Mouse (Mus musculus): ENCODE data around the gene Slc39a11.

Gene Slc39a11

GRCm38 (mm10) chr11:113649353-113650210, at the start of gene Slc39a11:
Gene Slc39a11, minus strand, starts transcription at chr11:113650079.
- peak; percentile 75 for DNase-seq

DNA sequence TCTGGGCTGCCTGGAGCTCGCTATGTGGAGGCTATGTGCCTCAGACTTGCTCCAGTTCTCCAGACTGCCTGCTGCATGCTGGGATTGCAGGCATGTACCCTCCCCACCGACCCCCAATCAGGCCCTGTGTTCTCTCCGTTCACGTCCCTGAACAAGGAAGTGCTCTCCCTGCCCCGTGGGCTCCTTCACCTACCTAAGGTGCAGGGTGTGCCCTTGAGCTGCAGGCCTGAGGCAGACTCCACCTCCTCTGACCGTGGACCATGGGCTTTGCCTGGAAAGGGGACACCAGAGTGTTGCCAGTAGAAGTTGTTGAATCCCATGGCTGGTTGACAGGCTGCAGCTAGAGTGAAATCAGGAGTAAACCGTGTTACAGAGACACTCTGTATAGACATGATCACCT, 49.8 kb upstream of the Slc39a11 start:
- DNase-seq, result no peak

DNA sequence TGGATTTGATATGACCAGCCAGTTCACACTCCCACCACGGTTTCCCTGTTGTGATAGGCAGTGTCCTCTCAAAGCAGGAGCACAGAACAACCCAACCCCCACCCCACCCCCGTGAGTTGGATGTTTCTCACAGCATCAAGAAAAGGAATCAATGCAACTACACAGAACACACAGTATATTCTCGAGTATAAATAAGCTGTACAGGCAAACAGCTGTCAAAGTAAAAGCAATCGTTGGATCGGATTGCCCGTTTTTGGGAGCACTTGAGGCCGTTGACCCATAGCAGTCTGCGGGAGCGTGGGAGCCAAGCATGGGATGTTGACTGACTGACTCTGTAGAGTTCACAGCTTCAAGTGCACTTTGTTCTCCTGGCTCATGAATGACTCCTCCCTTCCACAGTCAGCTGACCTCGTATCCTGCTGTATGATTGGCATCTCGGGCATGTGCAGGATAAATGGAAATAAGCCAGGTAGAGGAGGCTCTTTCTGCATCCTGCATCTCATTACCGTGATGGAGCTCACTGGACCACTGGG, 48.2 kb upstream of the Slc39a11 start:
- DNase-seq, result peak; percentile 34

GRCm38 (mm10) chr11:113697571-113697970, 47.7 kb upstream of the Slc39a11 start:
- no peak for DNase-seq

- DNase-seq, result no peak
These were observed 42.0 kb upstream of the Slc39a11 start for GRCm38 (mm10) chr11:113691851-113692250.

GRCm38 (mm10) chr11:113691318-113691717, 41.4 kb upstream of the Slc39a11 start:
- DNase-seq, result no peak

- DNase-seq, result no peak
These were observed 40.6 kb upstream of the Slc39a11 start for GRCm38 (mm10) chr11:113690506-113690905.

- no peak for DNase-seq
These were observed 37.2 kb upstream of the Slc39a11 start for GRCm38 (mm10) chr11:113687031-113687430.

- DNase-seq, result no peak
These were observed 35.0 kb upstream of the Slc39a11 start for GRCm38 (mm10) chr11:113684707-113685426.

GRCm38 (mm10) chr11:113683957-113684706, 34.3 kb upstream of the Slc39a11 start, which contains the start of the genes Fam104a and D11Wsu47e:
Gene Fam104a, minus strand, starts transcription at chr11:113684155.
Gene D11Wsu47e, plus strand, starts transcription at chr11:113684412.
- peak; percentile 96 for DNase-seq

DNA sequence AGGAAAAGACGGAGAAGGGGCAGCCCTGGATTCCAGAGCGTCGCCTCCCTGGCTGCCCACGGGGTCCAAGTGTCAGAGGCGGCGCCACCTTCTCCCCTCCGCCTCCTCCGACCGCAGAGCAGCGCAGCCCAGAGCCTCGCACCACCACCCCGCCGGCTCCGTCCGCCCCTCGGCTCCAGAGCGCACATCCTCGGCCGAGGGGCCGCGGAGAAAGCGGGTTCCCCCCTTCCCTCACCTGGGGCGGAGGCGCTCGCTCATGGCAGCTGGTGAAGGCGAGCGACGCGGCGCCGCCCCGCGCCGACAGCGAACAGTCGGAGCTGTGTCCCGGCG, 33.7 kb upstream of the Slc39a11 start:
- DNase-seq, result no peak

DNA sequence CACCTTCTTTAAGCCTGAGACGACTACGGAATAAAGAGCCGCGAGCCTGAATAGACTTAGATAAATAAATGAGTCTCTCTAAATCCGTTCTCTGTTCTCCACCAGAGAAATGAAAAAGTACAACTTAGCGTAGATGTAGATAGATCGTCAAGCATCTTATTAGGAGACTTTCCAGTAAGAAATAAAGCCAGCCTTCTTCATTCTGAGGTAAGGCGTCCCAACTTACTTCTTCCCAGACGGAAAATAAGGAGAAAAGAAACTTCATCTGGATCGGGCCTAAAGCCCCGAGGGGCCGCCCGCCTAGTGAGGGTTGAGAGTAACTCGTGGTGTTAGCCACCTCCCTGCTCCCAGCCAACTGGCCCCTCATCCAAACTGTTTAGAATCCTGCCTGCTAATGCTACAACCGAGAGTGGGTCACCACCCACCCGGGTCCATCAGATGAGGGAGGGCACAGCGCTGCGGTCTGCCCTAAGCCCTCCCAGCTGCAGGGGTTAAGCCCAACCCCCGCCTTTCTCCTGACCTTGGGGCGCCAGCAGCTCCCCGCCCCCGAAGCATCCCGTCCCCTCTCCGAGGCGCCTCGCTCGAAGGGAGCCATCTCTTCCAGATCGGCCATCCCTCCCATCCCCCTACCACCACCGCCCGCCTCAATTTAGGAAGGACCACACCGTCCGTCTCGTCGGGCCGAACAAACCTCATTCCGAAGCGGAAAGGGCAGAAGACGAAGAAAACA, 33.2 kb upstream of the Slc39a11 start:
- peak; percentile 52 for DNase-seq

GRCm38 (mm10) chr11:113681979-113682378, 32.1 kb upstream of the Slc39a11 start:
- no peak for DNase-seq

DNA sequence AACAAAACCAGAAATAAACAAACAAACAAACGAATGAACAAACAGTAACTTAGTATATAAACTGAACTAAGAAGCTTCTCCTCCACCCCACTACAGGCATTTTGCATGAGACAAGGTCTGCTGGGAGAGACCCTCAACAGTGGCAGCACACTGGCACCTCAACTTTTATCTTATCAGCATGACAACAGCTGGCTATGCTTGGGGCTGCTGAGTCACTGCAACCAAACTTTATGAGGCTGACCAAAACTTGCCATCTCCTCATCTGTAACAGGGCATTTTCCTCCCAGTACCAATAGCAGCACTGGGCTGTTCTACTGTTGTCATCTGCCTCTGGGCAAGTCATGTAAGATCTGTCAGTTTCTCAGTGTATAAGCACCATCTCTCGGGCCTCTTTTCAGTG, 31.1 kb upstream of the Slc39a11 start:
- DNase-seq, result no peak

DNA sequence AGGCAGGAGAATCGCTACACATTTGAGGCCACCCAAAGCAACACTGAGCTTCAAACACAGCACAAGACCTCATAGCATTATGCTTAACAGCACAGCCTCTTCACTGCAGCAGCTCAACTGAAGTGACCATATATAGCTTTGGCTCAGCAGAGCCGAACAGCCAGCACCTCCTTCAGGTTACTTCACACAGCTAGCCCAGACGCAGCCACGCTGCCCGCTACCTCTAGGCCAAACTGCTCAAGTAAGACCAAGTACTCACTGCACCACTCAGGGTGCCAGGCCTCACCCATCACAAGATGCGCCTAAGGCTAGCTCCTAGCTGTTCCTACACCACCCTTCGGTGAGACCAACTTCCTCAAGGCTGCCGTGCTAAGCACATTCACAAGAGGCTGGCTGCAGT, 28.5 kb upstream of the Slc39a11 start:
- DNase-seq, result no peak

GRCm38 (mm10) chr11:113677378-113677777, 27.5 kb upstream of the Slc39a11 start:
- no peak for DNase-seq

DNA sequence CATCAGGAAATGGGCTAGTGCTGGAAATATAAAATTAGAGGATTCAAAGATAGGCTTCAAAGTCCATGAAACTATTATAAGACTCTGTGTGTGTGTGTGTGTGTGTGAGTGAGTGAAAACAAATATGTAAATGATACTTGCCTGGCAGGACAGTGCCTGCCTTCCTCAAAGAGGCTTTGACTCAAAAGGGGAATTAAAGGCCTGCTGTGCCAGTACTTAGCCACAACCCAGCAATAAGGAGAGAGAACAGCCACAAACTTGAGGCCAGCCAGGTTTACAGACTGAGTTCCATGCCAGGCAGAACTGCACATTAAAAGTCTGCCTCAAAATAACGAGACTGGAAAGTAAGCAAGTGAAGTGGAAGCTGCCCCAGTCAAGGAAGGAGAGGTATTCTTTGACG, 27.0 kb upstream of the Slc39a11 start:
- no peak for DNase-seq

- DNase-seq, result no peak
These were observed 24.7 kb upstream of the Slc39a11 start for GRCm38 (mm10) chr11:113674595-113674994.

- DNase-seq, result no peak
These were observed 23.7 kb upstream of the Slc39a11 start for GRCm38 (mm10) chr11:113673614-113674013.

DNA sequence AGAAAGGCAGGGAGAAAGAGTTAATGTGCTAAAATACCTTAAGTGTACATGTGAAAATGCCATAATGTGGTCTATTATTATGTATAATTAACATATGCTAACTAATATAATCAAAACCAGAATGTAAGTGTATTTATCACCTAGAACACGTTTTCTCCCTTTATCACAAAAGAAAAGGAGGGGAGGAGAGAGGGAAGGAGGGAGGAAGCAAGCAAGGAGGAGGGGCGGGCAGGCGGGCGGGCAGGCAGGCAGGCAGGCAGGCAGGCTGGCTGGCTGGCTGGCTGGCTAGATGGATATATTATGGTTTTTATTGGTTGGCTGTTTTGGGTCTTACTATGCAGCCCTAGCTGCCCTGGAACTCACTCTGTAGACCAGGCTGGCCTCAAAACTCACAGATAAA, 19.8 kb upstream of the Slc39a11 start:
- DNase-seq, result no peak

- DNase-seq, result no peak
These were observed 19.0 kb upstream of the Slc39a11 start for GRCm38 (mm10) chr11:113668857-113669256.

DNA sequence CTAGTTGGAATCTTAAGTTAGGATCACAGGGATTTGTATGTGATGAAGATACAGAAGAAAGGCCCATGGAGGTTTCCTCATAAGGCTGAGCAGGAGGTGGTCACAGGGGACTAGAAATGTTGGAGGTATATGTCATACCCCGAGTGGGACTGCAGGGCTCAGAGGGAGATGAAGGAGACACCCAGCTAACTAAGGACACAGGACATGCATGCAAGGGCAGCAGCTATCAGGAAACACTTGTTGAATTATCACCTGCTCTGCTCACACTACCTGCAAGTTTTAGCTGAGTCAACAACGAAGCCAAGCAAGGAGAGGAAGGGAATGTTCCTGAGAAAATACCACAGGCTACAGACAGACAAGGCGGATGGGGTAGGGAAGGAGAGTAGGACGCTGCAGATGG, 17.8 kb upstream of the Slc39a11 start:
- DNase-seq, result no peak

Data from lung, postnatal 14 days (tissue).